Mouse (Mus musculus) G1E-ER4 (cell line): Measurements from ENCODE around the gene Chd6. TPM values are rescaled to one million over a fixed set of nuclear protein-coding genes. Genes with fewer than 3 reads are reported as not detected.

Source experiments
- GATA1 ChIP-seq: IDR thresholded peaks from one replicate; pipeline ENCODE4 v1.8.0; 2012; ENCODE audit warnings: low read length, inconsistent platforms
- polyA plus RNA-seq: library from polyadenylated mRNA; stranded (reverse); fragments of >175 nt; gene quantifications from 2 replicates; pipeline ENCODE4 v1.2.3, GENCODE M21; 2012

Chd6 gene
- polyA plus RNA-seq, 1 experiment = 10.2 TPM

- TF ChIP-seq GATA1 = no peak
Observed at GRCm38 (mm10) chr2:160973648-160974215, 135.1 kb downstream of the Chd6 start.

GRCm38 (mm10) chr2:160972103-160972792, 136.6 kb downstream of the Chd6 start:
- no peak for TF ChIP-seq GATA1

GRCm38 (mm10) chr2:160962149-160962548, 146.7 kb downstream of the Chd6 start:
- no peak for TF ChIP-seq GATA1

GRCm38 (mm10) chr2:160960956-160961646, 147.8 kb downstream of the Chd6 start:
- no peak for TF ChIP-seq GATA1

DNA sequence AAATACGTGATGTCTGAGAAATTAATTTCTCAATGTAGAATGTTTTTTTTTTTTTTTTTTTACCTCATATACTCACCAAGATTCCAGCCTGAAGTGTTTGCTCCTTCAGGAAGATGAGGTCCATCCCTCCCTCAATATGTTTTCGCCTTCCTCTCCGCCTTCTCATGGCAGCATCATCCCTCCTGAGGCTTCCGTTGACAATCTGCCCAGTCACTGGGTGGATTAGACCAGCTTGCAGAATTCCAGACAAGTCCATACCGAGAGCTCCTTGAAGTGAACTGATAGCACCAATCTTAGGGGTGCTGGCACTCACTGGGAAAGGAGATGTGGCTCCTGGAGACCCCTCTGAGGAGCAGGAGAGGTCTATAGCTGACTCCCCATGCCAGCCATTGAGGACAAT, 149.0 kb downstream of the Chd6 start:
- no peak for TF ChIP-seq GATA1

DNA sequence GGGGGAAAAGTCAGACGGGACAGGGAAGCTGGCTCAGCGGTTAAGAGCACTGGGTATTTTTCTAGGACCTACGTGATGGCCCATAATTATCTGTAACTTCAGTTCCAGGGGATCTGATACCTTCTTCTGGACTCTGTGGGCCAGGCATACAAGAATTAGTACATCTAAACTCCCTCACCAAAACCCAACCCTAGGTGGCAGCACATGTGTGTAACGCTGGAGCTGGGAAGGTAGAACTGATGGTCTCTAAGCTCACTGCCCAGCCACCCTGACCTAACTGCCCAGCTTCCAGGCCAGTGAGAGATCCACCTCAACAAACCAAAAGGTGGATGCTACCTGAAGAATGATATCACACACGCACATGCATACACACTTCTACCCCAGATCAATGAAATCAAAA, 150.1 kb downstream of the Chd6 start:
- no peak for TF ChIP-seq GATA1

DNA sequence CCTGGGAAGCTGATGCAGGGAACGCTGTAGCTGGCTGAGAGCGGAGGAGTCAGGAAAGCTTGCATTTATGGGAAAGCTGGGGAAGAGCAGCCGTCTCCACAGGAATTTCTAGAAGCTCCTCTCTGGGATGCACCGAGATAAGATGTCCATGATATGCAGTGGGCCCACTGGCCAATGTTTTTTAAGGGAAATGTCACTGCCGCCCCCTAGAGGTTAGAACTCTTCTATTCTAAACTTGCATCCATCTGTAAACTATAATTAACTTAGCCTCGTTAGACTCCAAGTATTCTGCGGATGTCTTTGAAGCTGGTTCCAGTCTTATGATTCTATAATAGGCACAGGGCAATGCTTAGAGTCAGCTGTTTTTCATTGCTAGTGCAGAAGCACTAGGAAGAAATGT, 153.5 kb downstream of the Chd6 start:
- TF ChIP-seq GATA1 = no peak

DNA sequence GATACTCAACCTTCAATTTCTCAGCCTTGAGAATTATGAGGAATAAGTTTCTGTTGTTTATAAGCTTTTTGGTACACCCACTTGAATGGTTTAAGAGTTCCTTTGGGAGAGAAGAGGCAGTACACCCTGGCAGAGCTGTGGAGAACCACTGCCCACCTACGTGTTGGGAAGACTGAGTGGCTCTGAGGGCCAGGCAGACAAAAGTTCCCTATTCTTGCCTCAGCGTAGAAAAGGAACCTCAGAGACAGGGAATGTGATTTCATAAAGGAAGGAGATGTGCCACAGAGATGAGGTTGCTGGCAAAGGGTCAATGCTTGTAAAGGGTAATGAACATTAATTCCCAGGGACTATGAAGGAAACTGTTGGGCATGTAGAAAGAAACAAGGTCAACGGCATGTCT, 154.3 kb downstream of the Chd6 start:
- TF ChIP-seq GATA1 = no peak

GRCm38 (mm10) chr2:160953131-160953873, 155.6 kb downstream of the Chd6 start:
- TF ChIP-seq GATA1 = no peak

- TF ChIP-seq GATA1 = no peak
Observed at GRCm38 (mm10) chr2:160951595-160951994, 157.3 kb downstream of the Chd6 start.

GRCm38 (mm10) chr2:160942443-160942842, 166.4 kb downstream of the Chd6 start:
- TF ChIP-seq GATA1 = no peak

GRCm38 (mm10) chr2:160940930-160941709, 167.8 kb downstream of the Chd6 start:
- no peak for TF ChIP-seq GATA1

DNA sequence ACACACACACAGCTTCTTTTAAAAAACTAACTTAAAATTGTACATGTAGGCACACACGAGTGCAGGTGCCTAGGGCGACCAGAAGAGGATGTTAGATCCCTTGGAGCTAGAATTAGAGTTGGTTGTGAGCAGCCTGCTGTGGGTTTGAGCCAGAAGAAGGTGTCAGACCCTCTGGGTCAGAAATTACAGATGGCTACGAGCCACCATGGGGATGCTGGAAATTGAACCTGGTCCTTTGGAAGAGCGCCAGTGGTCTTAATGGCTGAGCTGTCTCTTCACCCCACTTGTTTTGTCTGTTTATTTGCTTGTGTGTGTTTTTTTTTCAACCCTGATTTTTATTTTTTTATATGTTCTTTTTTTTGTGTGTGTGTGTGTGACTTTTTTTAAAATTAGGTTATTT, 174.4 kb downstream of the Chd6 start:
- no peak for TF ChIP-seq GATA1

GRCm38 (mm10) chr2:160933890-160934289, 175.0 kb downstream of the Chd6 start:
- TF ChIP-seq GATA1 = no peak

GRCm38 (mm10) chr2:160932981-160933380, 175.9 kb downstream of the Chd6 start:
- TF ChIP-seq GATA1 = no peak
